ENCODE assay signal across 8 mouse cellular contexts in the genomic region with DNA sequence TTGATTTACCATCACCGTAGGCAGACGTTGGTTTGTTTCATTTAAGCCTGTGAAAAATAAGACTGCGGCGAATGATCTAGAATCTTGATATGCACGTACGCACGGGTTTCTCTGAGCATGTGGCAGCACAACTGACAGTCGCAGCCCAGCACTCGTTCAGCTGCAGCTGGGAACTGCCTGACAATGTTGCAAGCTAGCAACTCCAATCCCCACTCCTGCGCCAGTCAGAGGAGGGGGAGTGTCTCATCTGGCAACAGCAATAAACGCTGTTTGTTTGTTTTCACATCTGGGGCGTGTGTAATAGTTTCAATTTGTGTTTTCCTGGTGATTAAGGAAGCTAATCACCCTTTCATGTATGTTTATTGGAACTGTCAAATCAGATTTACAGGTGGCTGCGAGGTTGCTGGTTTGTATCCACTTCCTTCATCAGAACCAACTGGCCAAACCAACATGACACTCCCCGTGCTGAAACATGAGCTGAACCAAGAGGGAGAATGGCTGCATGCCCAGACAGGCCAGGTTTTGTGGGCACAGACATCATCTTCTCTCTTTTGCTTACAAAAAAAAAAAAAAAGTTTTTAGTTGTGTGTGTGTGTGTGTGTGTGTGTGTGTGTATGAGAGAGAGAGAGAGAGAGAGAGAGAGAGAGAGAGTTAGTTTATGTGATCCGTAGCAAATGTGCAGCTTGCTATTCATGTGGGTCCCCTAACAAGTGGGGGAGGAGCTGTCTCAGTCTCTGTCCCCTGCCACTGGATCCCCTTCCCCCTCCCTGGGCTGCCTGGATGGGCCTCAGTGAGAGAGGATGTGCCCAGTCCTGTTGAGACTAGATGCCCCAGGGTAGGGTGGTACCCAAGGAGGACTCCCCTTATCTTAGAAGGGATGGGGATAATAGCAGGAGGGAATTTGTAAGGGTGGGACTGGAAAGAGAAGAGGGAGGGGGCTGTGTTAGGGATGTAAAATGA. TPM values are rescaled to one million over a fixed set of nuclear protein-coding genes. Genes with fewer than 3 reads are reported as not detected.
DNase-seq lines count a peak whose midpoint lies in the region; ATAC-seq and TF ChIP-seq lines count a peak whose summit lies in the region.

No protein-coding gene starts in this region.

- DNase-seq in heart, postnatal 25 days (ENCODE audit: low spot score): no peak
- DNase-seq in thymus, adult 2 months: peak; percentile 19
- no peak for DNase-seq in thymus, adult 18-20 months
- DNase-seq in hindbrain, embryonic 11.5 days (ENCODE audit: low spot score): peak; percentile 12
- peak; percentile 63 for DNase-seq in thymus, postnatal 4 days
- no peak for DNase-seq in cerebellum, adult 18-20 months

- H3K9ac ChIP-seq in heart, embryonic 13.5 days: no peak overlapping the region
- H3K9ac ChIP-seq in hindbrain, embryonic 11.5 days (ENCODE audit: low read depth, low read length): no peak overlapping the region
- no peak overlapping the region for H3K9ac ChIP-seq in midbrain, embryonic 13.5 days (replicated peaks)

- H3K9me3 ChIP-seq in heart, embryonic 13.5 days: no peaks in the 10 kb centered on the region
- no peaks in the 10 kb centered on the region for H3K9me3 ChIP-seq in hindbrain, embryonic 11.5 days (ENCODE audit: control insufficient read depth, low read length)
- no peaks in the 10 kb centered on the region for H3K9me3 ChIP-seq in midbrain, embryonic 13.5 days

- no peak for TF ChIP-seq POLR2A in thymus, adult 2 months (IDR thresholded peaks at IDR 0.05; ENCODE audit: control insufficient read depth, extremely low read depth, insufficient read depth, low read length, poor library complexity)

- peak overlapping the region; percentile 21 for H3K4me3 ChIP-seq in heart, embryonic 13.5 days
- H3K4me3 ChIP-seq in thymus, adult 2 months (ENCODE audit: control insufficient read depth, insufficient read depth, low read length): no peak overlapping the region
- H3K4me3 ChIP-seq in hindbrain, embryonic 11.5 days (ENCODE audit: low read depth, low read length): no peak overlapping the region
- peak overlapping the region; percentile 4; the same call in 1 of the 2 replicates for H3K4me3 ChIP-seq in midbrain, embryonic 13.5 days (replicated peaks)

- ATAC-seq in heart, embryonic 13.5 days (ENCODE audit: extremely low read depth, insufficient number of reproducible peaks, low FRiP score, low TSS enrichment): no peak
- ATAC-seq in hindbrain, embryonic 11.5 days (ENCODE audit: low FRiP score): no peak
- no peak for ATAC-seq in midbrain, embryonic 13.5 days

- no peaks in the 10 kb centered on the region for H3K36me3 ChIP-seq in heart, embryonic 13.5 days
- no peaks in the 10 kb centered on the region for H3K36me3 ChIP-seq in thymus, adult 2 months (ENCODE audit: control insufficient read depth, insufficient read depth, low read length)
- H3K36me3 ChIP-seq in hindbrain, embryonic 11.5 days (ENCODE audit: control insufficient read depth, insufficient read depth, low read length): no peaks in the 10 kb centered on the region
- no peaks in the 10 kb centered on the region for H3K36me3 ChIP-seq in midbrain, embryonic 13.5 days

- H3K27me3 ChIP-seq in heart, embryonic 13.5 days (replicated peaks): peaks cover 18% of the 10 kb centered on the region
- H3K27me3 ChIP-seq in thymus, adult 2 months (ENCODE audit: control insufficient read depth, insufficient read depth, low read length): no peaks in the 10 kb centered on the region
- no peaks in the 10 kb centered on the region for H3K27me3 ChIP-seq in hindbrain, embryonic 11.5 days (ENCODE audit: control insufficient read depth, insufficient read depth, low read length)
- H3K27me3 ChIP-seq in midbrain, embryonic 13.5 days: no peaks in the 10 kb centered on the region

- WGBS in heart, embryonic 13.5 days: 21% methylated on average over 15 of the region's 15 CpGs
- 3% methylated on average over 15 of the region's 15 CpGs for WGBS in thymus, adult 2 months
- WGBS in hindbrain, embryonic 11.5 days: 43% methylated on average over 15 of the region's 15 CpGs
- WGBS in midbrain, embryonic 13.5 days: 43% methylated on average over 15 of the region's 15 CpGs

- intact Hi-C loops in heart, postnatal 25 days (cut with DNase I): no loop called here

- H3K27ac ChIP-seq in heart, embryonic 13.5 days (replicated peaks): no peak overlapping the region
- H3K27ac ChIP-seq in thymus, adult 2 months (ENCODE audit: control insufficient read depth, insufficient read depth, low read length): no peak overlapping the region
- H3K27ac ChIP-seq in hindbrain, embryonic 11.5 days (ENCODE audit: low read depth, low read length): no peak overlapping the region
- H3K27ac ChIP-seq in midbrain, embryonic 13.5 days: no peak overlapping the region

- H3K4me1 ChIP-seq in heart, embryonic 13.5 days: 0 out of 2 replicates have a peak, but pooled peaks cover 8% of the 10 kb centered on the region
- peaks cover 20% of the 10 kb centered on the region for H3K4me1 ChIP-seq in thymus, adult 2 months (replicated peaks; ENCODE audit: control insufficient read depth, insufficient read depth, low read length)
- no peaks in the 10 kb centered on the region for H3K4me1 ChIP-seq in hindbrain, embryonic 11.5 days (replicated peaks; ENCODE audit: control insufficient read depth, insufficient read depth, low read length)
- no peaks in the 10 kb centered on the region for H3K4me1 ChIP-seq in midbrain, embryonic 13.5 days (replicated peaks)

- no peak for TF ChIP-seq CTCF in thymus, adult 2 months (IDR thresholded peaks at IDR 0.05; ENCODE audit: borderline replicate concordance, control insufficient read depth, extremely low read depth, insufficient read depth, low read length, poor library complexity)

- peak overlapping the region; percentile 60 for H3K4me2 ChIP-seq in heart, embryonic 13.5 days
- no peak overlapping the region for H3K4me2 ChIP-seq in hindbrain, embryonic 11.5 days (replicated peaks; ENCODE audit: low read depth, low read length)
- H3K4me2 ChIP-seq in midbrain, embryonic 13.5 days (replicated peaks): 0 out of 2 replicates have a peak overlapping the region, but pooled peaks have one; percentile 0

RNA-seq across cellular contexts. Expression of a gene that starts 26.7 kb away (rescaled TPM):
- polyA plus RNA-seq in heart, embryonic 13.5 days (2015; fragmentation: Nextera tagmentation; extraction: Ambion mirVana): 4.2 and 4.7 TPM in 2 replicates
- under 1 TPM; 0.34 to 0.39 TPM for total RNA-seq in heart, postnatal 25 days (2021)
- polyA plus RNA-seq in thymus, adult 2 months (2012; rRNA removed): 19.1 and 26.5 TPM in 2 replicates
- polyA plus RNA-seq in hindbrain, embryonic 11.5 days (2014; fragmentation: Nextera tagmentation; extraction: Ambion mirVana): 5.1 and 5.5 TPM in 2 replicates
- 5.7 and 5.8 TPM in 2 replicates for polyA plus RNA-seq in midbrain, embryonic 13.5 days (2015; fragmentation: Nextera tagmentation; extraction: Ambion mirVana)

RNA-seq across cellular contexts. Expression of a gene that starts 34.8 kb away (rescaled TPM):
- polyA plus RNA-seq in heart, embryonic 13.5 days (2015; fragmentation: Nextera tagmentation; extraction: Ambion mirVana): not detected in 2 replicates
- total RNA-seq in heart, postnatal 25 days (2021): not detected
- polyA plus RNA-seq in thymus, adult 2 months (2012; rRNA removed): 0.69 and 0.92 TPM in 2 replicates
- not detected in 2 replicates for polyA plus RNA-seq in hindbrain, embryonic 11.5 days (2014; fragmentation: Nextera tagmentation; extraction: Ambion mirVana)
- not detected in 2 replicates for polyA plus RNA-seq in midbrain, embryonic 13.5 days (2015; fragmentation: Nextera tagmentation; extraction: Ambion mirVana)

RNA-seq across cellular contexts. Expression of a gene that starts 50.7 kb away (rescaled TPM):
- 10.6 and 11.4 TPM in 2 replicates for polyA plus RNA-seq in heart, embryonic 13.5 days (2015; fragmentation: Nextera tagmentation; extraction: Ambion mirVana)
- under 1 TPM; 0.36 to 0.92 TPM for total RNA-seq in heart, postnatal 25 days (2021)
- polyA plus RNA-seq in thymus, adult 2 months (2012; rRNA removed): 5.0 and 6.2 TPM in 2 replicates
- 8.5 and 9.4 TPM in 2 replicates for polyA plus RNA-seq in hindbrain, embryonic 11.5 days (2014; fragmentation: Nextera tagmentation; extraction: Ambion mirVana)
- 3.3 and 4.0 TPM in 2 replicates for polyA plus RNA-seq in midbrain, embryonic 13.5 days (2015; fragmentation: Nextera tagmentation; extraction: Ambion mirVana)

Comparison
In these comparisons a context has a peak if more than half of its experiments do, and no peak if none do; other contexts are left out.
1. DNase-seq: peak in thymus, adult 2 months (single experiment), hindbrain, embryonic 11.5 days (single experiment) and thymus, postnatal 4 days (single experiment); none in heart, postnatal 25 days (single experiment), thymus, adult 18-20 months (0 of 2) and cerebellum, adult 18-20 months (0 of 2).
2. H3K4me3 ChIP-seq: peak in heart, embryonic 13.5 days (single experiment) and midbrain, embryonic 13.5 days (single experiment); none in thymus, adult 2 months (single experiment) and hindbrain, embryonic 11.5 days (single experiment).